Mouse (Mus musculus): ENCODE results near the gene Pi16. TPM values are rescaled to one million over a fixed set of nuclear protein-coding genes. Genes with fewer than 3 reads are reported as not detected.
A peak's percentile ranks its signal among the peaks of the same experiment; 100 is the strongest.

The Pi16 gene
- polyA plus RNA-seq, 1 experiment from 2014 or later = 0.32 TPM

- peaks cover 9% of the 10 kb centered on the region for H3K27me3 ChIP-seq
- H3K9ac ChIP-seq = no peak overlapping the region
- H3K4me3 ChIP-seq (replicated peaks) = no peak overlapping the region
- no peak overlapping the region for H3K4me2 ChIP-seq
- peaks cover 14% of the 10 kb centered on the region for H3K4me1 ChIP-seq (replicated peaks)
- WGBS (ENCODE audit: insufficient replicate concordance) = 69% methylated on average over 4 of the region's 4 CpGs
- DNase-seq (no peak), ATAC-seq (ENCODE audit: low read depth) (no peak)
- no peaks in the 10 kb centered on the region for H3K9me3 ChIP-seq (replicated peaks)
- no peak overlapping the region for H3K27ac ChIP-seq
- peaks cover 60% of the 10 kb centered on the region for H3K36me3 ChIP-seq
Observed at GRCm38 (mm10) chr17:29332186-29332685, 14.8 kb downstream of the Pi16 start.

GRCm38 (mm10) chr17:29336266-29336990, 18.9 kb downstream of the Pi16 start:
- Histone ChIP-seq H3K4me2 (no peak overlapping the region), H3K27ac (no peak overlapping the region), H3K27me3 (no peaks in the 10 kb centered on the region), H3K4me3 (replicated peaks) (no peak overlapping the region), H3K36me3 (peaks cover 87% of the 10 kb centered on the region), H3K9ac (no peak overlapping the region), H3K9me3 (replicated peaks) (no peaks in the 10 kb centered on the region), H3K4me1 (replicated peaks) (peaks cover 17% of the 10 kb centered on the region)
- WGBS (ENCODE audit: insufficient replicate concordance) = 82% methylated on average over 19 of the region's 19 CpGs
- DNase-seq (no peak), ATAC-seq (ENCODE audit: low read depth) (no peak)

- H3K27me3 ChIP-seq = no peaks in the 10 kb centered on the region
- no peak overlapping the region for H3K9ac ChIP-seq
- H3K4me2 ChIP-seq = no peak overlapping the region
- H3K4me1 ChIP-seq (replicated peaks) = peaks cover 29% of the 10 kb centered on the region
- no peak for ATAC-seq (ENCODE audit: low read depth)
- no peaks in the 10 kb centered on the region for H3K9me3 ChIP-seq (replicated peaks)
- no peak overlapping the region for H3K4me3 ChIP-seq (replicated peaks)
- H3K36me3 ChIP-seq = peaks cover 75% of the 10 kb centered on the region
- WGBS (ENCODE audit: insufficient replicate concordance) = 86% methylated on average over 9 of the region's 9 CpGs
- H3K27ac ChIP-seq = no peak overlapping the region
- no peak for DNase-seq
Observed at GRCm38 (mm10) chr17:29337979-29338823, 20.7 kb downstream of the Pi16 start.

- ATAC-seq (ENCODE audit: low read depth) (no peak), DNase-seq (no peak)
- Histone ChIP-seq H3K27ac (0 out of 2 replicates have a peak overlapping the region, but pooled peaks have one; percentile 4), H3K4me2 (no peak overlapping the region), H3K4me3 (replicated peaks) (no peak overlapping the region), H3K9me3 (replicated peaks) (no peaks in the 10 kb centered on the region), H3K4me1 (replicated peaks) (peaks cover 30% of the 10 kb centered on the region), H3K9ac (no peak overlapping the region), H3K27me3 (no peaks in the 10 kb centered on the region), H3K36me3 (peaks cover 74% of the 10 kb centered on the region)
- WGBS (ENCODE audit: insufficient replicate concordance) = 77% methylated on average over 11 of the region's 11 CpGs
Observed at GRCm38 (mm10) chr17:29339170-29339768, 21.8 kb downstream of the Pi16 start.

GRCm38 (mm10) chr17:29340406-29341261, 23.2 kb downstream of the Pi16 start:
- no peaks in the 10 kb centered on the region for H3K9me3 ChIP-seq (replicated peaks)
- no peaks in the 10 kb centered on the region for H3K27me3 ChIP-seq
- WGBS (ENCODE audit: insufficient replicate concordance) = 73% methylated on average over 18 of the region's 18 CpGs
- DNase-seq = no peak
- H3K36me3 ChIP-seq = peaks cover 68% of the 10 kb centered on the region
- H3K4me3 ChIP-seq (replicated peaks) = no peak overlapping the region
- no peak overlapping the region for H3K27ac ChIP-seq
- H3K4me1 ChIP-seq (replicated peaks) = peaks cover 37% of the 10 kb centered on the region
- H3K4me2 ChIP-seq = no peak overlapping the region
- ATAC-seq (ENCODE audit: low read depth) = no peak
- no peak overlapping the region for H3K9ac ChIP-seq

GRCm38 (mm10) chr17:29341591-29342003, 24.1 kb downstream of the Pi16 start:
- no peaks in the 10 kb centered on the region for H3K27me3 ChIP-seq
- peak overlapping the region; percentile 55 for H3K27ac ChIP-seq
- 0 out of 2 replicates have a peak overlapping the region, but pooled peaks have one; percentile 36 for H3K9ac ChIP-seq
- H3K9me3 ChIP-seq (replicated peaks) = no peaks in the 10 kb centered on the region
- peak; percentile 32 for ATAC-seq (ENCODE audit: low read depth)
- WGBS (ENCODE audit: insufficient replicate concordance) = 49% methylated on average over 9 of the region's 9 CpGs
- 0 out of 2 replicates have a peak overlapping the region, but pooled peaks have one; percentile 14 for H3K4me2 ChIP-seq
- peaks cover 47% of the 10 kb centered on the region for H3K4me1 ChIP-seq (replicated peaks)
- H3K36me3 ChIP-seq = peaks cover 59% of the 10 kb centered on the region
- H3K4me3 ChIP-seq (replicated peaks) = no peak overlapping the region
- DNase-seq = no peak

- 0 out of 2 replicates have a peak overlapping the region, but pooled peaks have one; percentile 36 for H3K9ac ChIP-seq
Observed at GRCm38 (mm10) chr17:29342010-29342910, 24.8 kb downstream of the Pi16 start.

GRCm38 (mm10) chr17:29343241-29343640, 25.8 kb downstream of the Pi16 start:
- 79% methylated on average over 5 of the region's 5 CpGs for WGBS (ENCODE audit: insufficient replicate concordance)
- H3K9me3 ChIP-seq (replicated peaks) = no peaks in the 10 kb centered on the region
- H3K27ac ChIP-seq = no peak overlapping the region
- no peak for DNase-seq
- H3K36me3 ChIP-seq = peaks cover 44% of the 10 kb centered on the region
- H3K4me3 ChIP-seq (replicated peaks) = no peak overlapping the region
- no peak for ATAC-seq (ENCODE audit: low read depth)
- H3K4me2 ChIP-seq = no peak overlapping the region
- no peak overlapping the region for H3K9ac ChIP-seq
- H3K4me1 ChIP-seq (replicated peaks) = peaks cover 58% of the 10 kb centered on the region
- H3K27me3 ChIP-seq = no peaks in the 10 kb centered on the region

More at GRCm38 (mm10) chr17:29342010-29342910, 24.8 kb downstream of the Pi16 start:
- H3K4me1 ChIP-seq (replicated peaks) = peaks cover 54% of the 10 kb centered on the region
- H3K9me3 ChIP-seq (replicated peaks) = no peaks in the 10 kb centered on the region
- H3K4me3 ChIP-seq (replicated peaks) = no peak overlapping the region
- DNase-seq (no peak), ATAC-seq (ENCODE audit: low read depth) (peak; percentile 49)
- peak overlapping the region; percentile 55 for H3K27ac ChIP-seq
- 48% methylated on average over 13 of the region's 13 CpGs for WGBS (ENCODE audit: insufficient replicate concordance)
- no peaks in the 10 kb centered on the region for H3K27me3 ChIP-seq
- H3K36me3 ChIP-seq = peaks cover 53% of the 10 kb centered on the region
- H3K4me2 ChIP-seq = 0 out of 2 replicates have a peak overlapping the region, but pooled peaks have one; percentile 14

- ATAC-seq (ENCODE audit: low read depth) = no peak
- no peak overlapping the region; the same call in 1 of the 2 replicates for H3K27ac ChIP-seq
- H3K27me3 ChIP-seq = no peaks in the 10 kb centered on the region
- H3K4me2 ChIP-seq = no peak overlapping the region
- no peak overlapping the region for H3K9ac ChIP-seq
- 83% methylated on average over 12 of the region's 12 CpGs for WGBS (ENCODE audit: insufficient replicate concordance)
- peaks cover 25% of the 10 kb centered on the region for H3K36me3 ChIP-seq
- DNase-seq = no peak
- H3K4me3 ChIP-seq (replicated peaks) = no peak overlapping the region
- peaks cover 68% of the 10 kb centered on the region for H3K4me1 ChIP-seq (replicated peaks)
- H3K9me3 ChIP-seq (replicated peaks) = no peaks in the 10 kb centered on the region
Observed at GRCm38 (mm10) chr17:29345272-29345671, 27.8 kb downstream of the Pi16 start.
